Mouse (Mus musculus) embryonic facial prominence, embryonic 12.5 days (tissue): Measurements from ENCODE around the gene Pphln1. TPM values are rescaled to one million over a fixed set of nuclear protein-coding genes. Genes with fewer than 3 reads are reported as not detected.

Experiments
- ATAC-seq: fragments of 200-750 bp; cut with Nextera tagmentation; 2 replicates; pipeline ENCODE4 v1.8.0; 2017; ENCODE audit not compliant: insufficient number of reproducible peaks, insufficient read depth, low FRiP score, low TSS enrichment
- H3K27ac ChIP-seq: fragments of 300-500 bp; sonication (generic); 2 replicates; pipeline ENCODE4 v1.5.1; 2016; ENCODE audit warnings: mild to moderate bottlenecking
- H3K27me3 ChIP-seq: fragments of 300-500 bp; sonication (generic); 2 replicates; pipeline ENCODE4 v1.6.1; 2016; ENCODE audit warnings: mild to moderate bottlenecking, moderate library complexity
- H3K36me3 ChIP-seq: fragments of 300-500 bp; sonication (generic); 2 replicates; pipeline ENCODE4 v1.6.1; 2016; ENCODE audit warnings: mild to moderate bottlenecking
- H3K4me1 ChIP-seq: fragments of 300-500 bp; sonication (generic); 2 replicates; pipeline ENCODE4 v1.6.1; 2016
- H3K4me2 ChIP-seq: fragments of 300-500 bp; sonication (generic); replicated peaks from 2 replicates; pipeline ENCODE4 v1.6.1; 2016; ENCODE audit warnings: mild to moderate bottlenecking, moderate library complexity
- H3K4me3 ChIP-seq: fragments of 300-500 bp; sonication (generic); 2 replicates; pipeline ENCODE4 v1.5.1; 2016; ENCODE audit warnings: mild to moderate bottlenecking
- H3K9ac ChIP-seq: fragments of 300-500 bp; sonication (generic); 2 replicates; pipeline ENCODE4 v1.6.1; 2016; ENCODE audit warnings: mild to moderate bottlenecking, moderate library complexity
- H3K9me3 ChIP-seq: fragments of 300-500 bp; sonication (generic); 2 replicates; pipeline ENCODE4 v1.6.1; 2016; ENCODE audit warnings: mild to moderate bottlenecking, moderate library complexity
- WGBS: fragments of 180-500 bp; shearing (Covaris S2); methylation state at CpG from one replicate; pipeline ENCODE4 v1.1.7; 2016; 5-methylcytosine and 5-hydroxymethylcytosine counted together
- polyA plus RNA-seq: library from polyadenylated mRNA; unstranded; fragments of >200 nt; fragmentation: Nextera tagmentation; extraction: Ambion mirVana; gene quantifications from 2 replicates; pipeline ENCODE4 v1.2.1, GENCODE M21; 2016

Gene Pphln1
- polyA plus RNA-seq, 1 experiment from 2014 or later, result 81.2 TPM

GRCm38 (mm10) chr15:93401446-93401845 is 3.3 kb downstream of the Pphln1 start:
- ATAC-seq, result no peak
- no peaks in the 10 kb centered on the region for H3K9me3 ChIP-seq

GRCm38 (mm10) chr15:93402730-93403129 is 4.6 kb downstream of the Pphln1 start:
- ATAC-seq, result no peak
- H3K27ac ChIP-seq, result no peak overlapping the region
- H3K9ac ChIP-seq, result no peak overlapping the region
- H3K9me3 ChIP-seq, result no peaks in the 10 kb centered on the region
- no peaks in the 10 kb centered on the region for H3K27me3 ChIP-seq
- 98% methylated on average over 2 of the region's 2 CpGs for WGBS
- no peak overlapping the region for H3K4me3 ChIP-seq
- peaks cover 12% of the 10 kb centered on the region for H3K4me1 ChIP-seq
- H3K36me3 ChIP-seq, result peaks cover 6% of the 10 kb centered on the region; the same call in 1 of the 2 replicates
- no peak overlapping the region for H3K4me2 ChIP-seq

More at GRCm38 (mm10) chr15:93401446-93401845, 3.3 kb downstream of the Pphln1 start:
- H3K4me2 ChIP-seq, result no peak overlapping the region
- H3K27ac ChIP-seq, result no peak overlapping the region
- H3K27me3 ChIP-seq, result no peaks in the 10 kb centered on the region
- peaks cover 20% of the 10 kb centered on the region for H3K4me1 ChIP-seq
- H3K4me3 ChIP-seq, result no peak overlapping the region
- WGBS, result 75% methylated on average over 4 of the region's 4 CpGs
- peaks cover 3% of the 10 kb centered on the region; the same call in 1 of the 2 replicates for H3K36me3 ChIP-seq
- H3K9ac ChIP-seq, result no peak overlapping the region

GRCm38 (mm10) chr15:93404849-93405248 is 6.7 kb downstream of the Pphln1 start:
- Histone ChIP-seq H3K27ac (no peak overlapping the region), H3K9me3 (no peaks in the 10 kb centered on the region), H3K4me1 (peaks cover 5% of the 10 kb centered on the region), H3K4me3 (no peak overlapping the region), H3K27me3 (no peaks in the 10 kb centered on the region), H3K4me2 (no peak overlapping the region), H3K9ac (no peak overlapping the region), H3K36me3 (peaks cover 9% of the 10 kb centered on the region; the same call in 1 of the 2 replicates)
- ATAC-seq, result no peak

- Histone ChIP-seq H3K27ac (no peak overlapping the region), H3K4me2 (no peak overlapping the region), H3K9ac (no peak overlapping the region), H3K36me3 (peaks cover 9% of the 10 kb centered on the region; the same call in 1 of the 2 replicates), H3K4me3 (no peak overlapping the region), H3K27me3 (no peaks in the 10 kb centered on the region), H3K9me3 (no peaks in the 10 kb centered on the region), H3K4me1 (peaks cover 2% of the 10 kb centered on the region; the same call in 1 of the 2 replicates)
- ATAC-seq, result no peak
- 90% methylated on average over 7 of the region's 7 CpGs for WGBS
Measured at GRCm38 (mm10) chr15:93405446-93405986, 7.4 kb downstream of the Pphln1 start.

GRCm38 (mm10) chr15:93406492-93406891 is 8.3 kb downstream of the Pphln1 start:
- Histone ChIP-seq H3K36me3 (peaks cover 12% of the 10 kb centered on the region; the same call in 1 of the 2 replicates), H3K9ac (no peak overlapping the region), H3K27me3 (no peaks in the 10 kb centered on the region), H3K4me3 (no peak overlapping the region), H3K4me2 (no peak overlapping the region), H3K9me3 (no peaks in the 10 kb centered on the region), H3K4me1 (no peaks in the 10 kb centered on the region; the same call in 1 of the 2 replicates), H3K27ac (no peak overlapping the region)
- WGBS, result 85% methylated on average over 5 of the region's 5 CpGs
- no peak for ATAC-seq

GRCm38 (mm10) chr15:93412445-93412844 is 14.3 kb downstream of the Pphln1 start:
- Histone ChIP-seq H3K36me3 (peaks cover 20% of the 10 kb centered on the region), H3K9me3 (no peaks in the 10 kb centered on the region), H3K4me1 (no peaks in the 10 kb centered on the region; the same call in 1 of the 2 replicates), H3K27me3 (no peaks in the 10 kb centered on the region), H3K9ac (no peak overlapping the region), H3K4me3 (no peak overlapping the region), H3K4me2 (no peak overlapping the region), H3K27ac (no peak overlapping the region)
- no peak for ATAC-seq
- WGBS, result 95% methylated on average over 3 of the region's 3 CpGs

GRCm38 (mm10) chr15:93414456-93414855 is 16.3 kb downstream of the Pphln1 start:
- no peak for ATAC-seq
- no peaks in the 10 kb centered on the region for H3K27me3 ChIP-seq
- H3K27ac ChIP-seq, result no peak overlapping the region
- H3K4me2 ChIP-seq, result no peak overlapping the region
- H3K4me3 ChIP-seq, result no peak overlapping the region
- H3K36me3 ChIP-seq, result peaks cover 18% of the 10 kb centered on the region
- WGBS, result 96% methylated on average over 9 of the region's 9 CpGs
- H3K9ac ChIP-seq, result no peak overlapping the region
- H3K9me3 ChIP-seq, result no peaks in the 10 kb centered on the region
- no peaks in the 10 kb centered on the region for H3K4me1 ChIP-seq

- peaks cover 22% of the 10 kb centered on the region for H3K36me3 ChIP-seq
Measured at GRCm38 (mm10) chr15:93416300-93416699, 18.1 kb downstream of the Pphln1 start.

GRCm38 (mm10) chr15:93420596-93420995 is 22.4 kb downstream of the Pphln1 start:
- Histone ChIP-seq H3K9me3 (no peaks in the 10 kb centered on the region), H3K36me3 (peaks cover 35% of the 10 kb centered on the region), H3K27me3 (no peaks in the 10 kb centered on the region), H3K9ac (no peak overlapping the region), H3K4me1 (no peaks in the 10 kb centered on the region), H3K27ac (no peak overlapping the region), H3K4me3 (no peak overlapping the region), H3K4me2 (no peak overlapping the region)
- ATAC-seq, result no peak
- 84% methylated on average over 7 of the region's 7 CpGs for WGBS

More at GRCm38 (mm10) chr15:93416300-93416699, 18.1 kb downstream of the Pphln1 start:
- ATAC-seq, result no peak
- no peak overlapping the region for H3K4me3 ChIP-seq
- H3K4me2 ChIP-seq, result no peak overlapping the region
- H3K27ac ChIP-seq, result no peak overlapping the region
- 85% methylated on average over 6 of the region's 6 CpGs for WGBS
- no peak overlapping the region for H3K9ac ChIP-seq
- no peaks in the 10 kb centered on the region for H3K9me3 ChIP-seq
- no peaks in the 10 kb centered on the region for H3K27me3 ChIP-seq
- H3K4me1 ChIP-seq, result no peaks in the 10 kb centered on the region

GRCm38 (mm10) chr15:93422537-93422936 is 24.4 kb downstream of the Pphln1 start:
- H3K36me3 ChIP-seq, result peaks cover 35% of the 10 kb centered on the region
- H3K4me1 ChIP-seq, result no peaks in the 10 kb centered on the region
- no peak overlapping the region for H3K4me2 ChIP-seq
- no peak overlapping the region for H3K9ac ChIP-seq
- no peak overlapping the region for H3K27ac ChIP-seq
- no peaks in the 10 kb centered on the region for H3K27me3 ChIP-seq
- no peak for ATAC-seq
- WGBS, result 96% methylated on average over 1 of the region's 1 CpGs
- no peak overlapping the region for H3K4me3 ChIP-seq
- H3K9me3 ChIP-seq, result no peaks in the 10 kb centered on the region

- Histone ChIP-seq H3K4me1 (no peaks in the 10 kb centered on the region), H3K27me3 (no peaks in the 10 kb centered on the region), H3K9ac (no peak overlapping the region), H3K27ac (no peak overlapping the region), H3K4me2 (no peak overlapping the region), H3K36me3 (no peaks in the 10 kb centered on the region), H3K4me3 (no peak overlapping the region), H3K9me3 (no peaks in the 10 kb centered on the region)
- 43% methylated on average over 11 of the region's 11 CpGs for WGBS
- ATAC-seq, result no peak
Measured at GRCm38 (mm10) chr15:93433811-93434210, 35.7 kb downstream of the Pphln1 start.

- WGBS, result 91% methylated on average over 12 of the region's 12 CpGs
- Histone ChIP-seq H3K4me3 (no peak overlapping the region), H3K27me3 (no peaks in the 10 kb centered on the region), H3K9me3 (no peaks in the 10 kb centered on the region), H3K27ac (no peak overlapping the region), H3K36me3 (peaks cover 6% of the 10 kb centered on the region; the same call in 1 of the 2 replicates), H3K4me2 (no peak overlapping the region), H3K4me1 (no peaks in the 10 kb centered on the region), H3K9ac (no peak overlapping the region)
- no peak for ATAC-seq
Measured at GRCm38 (mm10) chr15:93435998-93436397, 37.8 kb downstream of the Pphln1 start.
